9 mouse cellular contexts compared by ENCODE assay signal in genomic region chr13:63304124-63304792, GRCm38 (mm10).
DNase-seq lines count a peak whose midpoint lies in the region; ATAC-seq and TF ChIP-seq lines count a peak whose summit lies in the region.
"Had no signal": no experiment of that assay in that cellular context is flagged by ENCODE, and none has a peak within 500 bp of the region (broad histone marks: within the 10 kb centered on the region; RNA-seq: fewer than 3 reads in every experiment).

No protein-coding gene starts in this region.

- DNase-seq in cerebellum, adult 9-10 months, result peak; percentile 68
- DNase-seq in cerebellum, adult 18-20 months, result no peak
- DNase-seq in liver, adult 2 months (ENCODE audit: extremely low read depth, low read depth, low spot score), result peak; percentile 77
- no peak for DNase-seq in liver
- DNase-seq in layer of hippocampus, postnatal 14 days (ENCODE audit: low spot score in 2 of 2), result no peak
- DNase-seq in frontal cortex, postnatal 10 days (ENCODE audit: low spot score in 2 of 2), result no peak
- DNase-seq: thymus, adult 2 months had no signal

- no peak for TF ChIP-seq CTCF in liver, adult 2 months (IDR thresholded peaks at IDR 0.05; ENCODE audit: low read depth, low read length)

- H3K36me3 ChIP-seq in liver, adult 2 months (ENCODE audit: control insufficient read depth, insufficient read depth, low read length), result peaks cover 23% of the 10 kb centered on the region; the same call in 1 of the 2 replicates
- H3K36me3 ChIP-seq in kidney, embryonic 14.5 days (ENCODE audit: control insufficient read depth, insufficient read depth, low read length), result peaks cover 56% of the 10 kb centered on the region
- H3K36me3 ChIP-seq in myocyte (ENCODE audit: control insufficient read depth, insufficient read depth), result peaks cover 33% of the 10 kb centered on the region

- no peaks in the 10 kb centered on the region for H3K9me3 ChIP-seq in kidney, embryonic 14.5 days (ENCODE audit: control insufficient read depth, low read length)

- no peaks in the 10 kb centered on the region for H3K79me2 ChIP-seq in liver, adult 2 months (ENCODE audit: control insufficient read depth, insufficient read depth, low read length)
- no peaks in the 10 kb centered on the region for H3K79me2 ChIP-seq in myocyte (ENCODE audit: control insufficient read depth, insufficient read depth)

- no peak overlapping the region for H3K9ac ChIP-seq in liver, adult 2 months (ENCODE audit: low read depth, low read length)
- H3K9ac ChIP-seq in kidney, embryonic 14.5 days (ENCODE audit: low read depth, low read length), result no peak overlapping the region

- no peaks in the 10 kb centered on the region for H3K27me3 ChIP-seq in liver, adult 2 months (ENCODE audit: control insufficient read depth, insufficient read depth, low read length)
- no peaks in the 10 kb centered on the region for H3K27me3 ChIP-seq in kidney, embryonic 14.5 days (ENCODE audit: control insufficient read depth, insufficient read depth, low read length)
- H3K27me3 ChIP-seq in myocyte (ENCODE audit: control insufficient read depth, insufficient read depth, insufficient read length), result no peaks in the 10 kb centered on the region

- 50% methylated on average over 6 of the region's 6 CpGs for WGBS in liver, adult 2 months
- 61% methylated on average over 6 of the region's 6 CpGs for WGBS in kidney, embryonic 14.5 days

- H3ac ChIP-seq in myocyte (ENCODE audit: control insufficient read depth, insufficient read length), result no peak overlapping the region

- H3K4me3 ChIP-seq in liver, adult 2 months (ENCODE audit: insufficient read depth, low read depth, low read length), result no peak overlapping the region
- H3K4me3 ChIP-seq in kidney, embryonic 14.5 days (ENCODE audit: low read length), result no peak overlapping the region
- H3K4me3 ChIP-seq in myocyte, result no peak overlapping the region

- no peak overlapping the region for H3K27ac ChIP-seq in liver, adult 2 months (replicated peaks; ENCODE audit: insufficient read depth, low read depth, low read length)
- peak overlapping the region; percentile 6; the same call in 1 of the 2 replicates for H3K27ac ChIP-seq in kidney, embryonic 14.5 days (ENCODE audit: low read depth, low read length)

- TF ChIP-seq POLR2A in liver, adult 2 months (IDR thresholded peaks at IDR 0.05; ENCODE audit: extremely low read depth, insufficient read depth, low read length), result no peak
- TF ChIP-seq POLR2A in myocyte (IDR thresholded peaks at IDR 0.05; ENCODE audit: insufficient read length, low read depth), result peak; percentile 32

- peaks cover 11% of the 10 kb centered on the region for H3K4me1 ChIP-seq in liver, adult 2 months (ENCODE audit: control insufficient read depth, insufficient read depth, low read length)
- peaks cover 38% of the 10 kb centered on the region for H3K4me1 ChIP-seq in kidney, embryonic 14.5 days (ENCODE audit: control insufficient read depth, insufficient read depth, low read length)

- no peak for ATAC-seq in kidney, embryonic 14.5 days (ENCODE audit: low FRiP score, low TSS enrichment)

- H3K4me2 ChIP-seq in kidney, embryonic 14.5 days (replicated peaks; ENCODE audit: low read depth, low read length), result no peak overlapping the region
- H3K4me2 ChIP-seq in myocyte (ENCODE audit: low read depth), result no peak overlapping the region

TF ChIP-seq in myocyte, 11 proteins besides CTCF, POLR2A, EP300 and RAD21:
- TF ChIP-seq MYOD1 (IDR thresholded peaks at IDR 0.05; ENCODE audit: control insufficient read depth in 1 of 3, insufficient read length in 2 of 3, low read depth in 2 of 3), result no peak
- no peak for TF ChIP-seq TCF3 (IDR thresholded peaks at IDR 0.05; ENCODE audit: insufficient read length, low read depth)
- TF ChIP-seq POLR2AphosphoS2 (IDR thresholded peaks at IDR 0.05; ENCODE audit: insufficient read length, low read depth), result peak; percentile 74

Comparison
In these comparisons a context has a peak if more than half of its experiments do, and no peak if none do; other contexts are left out.
1. DNase-seq: peak in cerebellum, adult 9-10 months (single experiment) and liver, adult 2 months (single experiment); none in cerebellum, adult 18-20 months (0 of 2), liver (single experiment), layer of hippocampus, postnatal 14 days (0 of 2) and frontal cortex, postnatal 10 days (0 of 2).